Mouse (Mus musculus) gastrocnemius, adult 2 months (tissue): ENCODE data around the gene Dapp1. TPM values are rescaled to one million over a fixed set of nuclear protein-coding genes. Genes with fewer than 3 reads are reported as not detected.

ENCODE experiments used
- DNase-seq: peaks from one replicate; pipeline ENCODE4 v3.0.0; 2022
- H3K27ac ChIP-seq: fragments of 200-600 bp; 2 replicates; pipeline ENCODE4 v1.8.1; 2022; ENCODE audit warnings: mild to moderate bottlenecking
- H3K4me3 ChIP-seq: fragments of 200-600 bp; 2 replicates; pipeline ENCODE4 v1.8.1; 2022; ENCODE audit warnings: mild to moderate bottlenecking, moderate library complexity
- CTCF ChIP-seq: fragments of 200-600 bp; IDR thresholded peaks from 2 replicates; pipeline ENCODE4 v1.8.1; 2022; ENCODE audit warnings: antibody characterized with exemption, mild to moderate bottlenecking, moderate library complexity
- intact Hi-C: fragments of 180-260 bp; cut with DNase I; formaldehyde crosslinking; loops from one replicate; pipeline ENCODE4 v1.15.1; 2025
- long read RNA-seq, 2 experiments: library from polyadenylated mRNA; stranded (forward); transcript quantifications; one replicate each; pipeline ENCODE4 v2.0.0; 2021
- total RNA-seq, 2 experiments: library from RNA; stranded (reverse); gene quantifications; 2 replicates each; pipeline ENCODE4 v1.2.3; 2021

The Dapp1 gene
- total RNA-seq = 1 to 10 TPM in 1 of 2 experiments, under 1 TPM in 1; 0.84 to 2.0 TPM
- long read RNA-seq, experiment 1, partial matches to known transcripts = 3 of 10 reads
- long read RNA-seq, experiment 1, other reads (novel, unspliced or antisense) = 6 of 10 reads
- long read RNA-seq, experiment 2, partial matches to known transcripts = 0 of 2 reads
- long read RNA-seq, experiment 2, other reads (novel, unspliced or antisense) = 2 of 2 reads

DNA sequence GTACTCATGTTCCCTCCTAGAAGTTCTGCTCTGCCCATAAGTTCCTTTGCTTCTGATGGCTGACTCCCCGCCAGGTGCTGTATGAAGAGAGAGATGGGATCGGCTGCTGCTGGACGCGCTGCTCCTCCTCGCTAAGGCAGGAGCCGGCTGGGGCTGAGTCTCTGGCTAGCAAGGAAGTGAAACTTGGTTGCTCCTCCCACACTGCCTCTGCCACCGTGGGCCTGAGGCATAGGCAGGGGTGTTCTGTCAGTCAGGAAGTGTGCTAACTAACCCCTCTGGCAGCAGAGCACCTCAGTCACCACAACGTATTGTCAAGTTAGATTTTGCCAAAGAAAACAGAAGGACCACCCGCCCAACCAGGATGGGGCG, at the start of gene Dapp1:
Gene Dapp1, minus strand, starts transcription at position 164 of the 369 bp plus-strand sequence.
- no peak for TF ChIP-seq CTCF
- intact Hi-C loops = no loop called here
- peak within 1 kb of the TSS; percentile 73 for H3K4me3 ChIP-seq

DNA sequence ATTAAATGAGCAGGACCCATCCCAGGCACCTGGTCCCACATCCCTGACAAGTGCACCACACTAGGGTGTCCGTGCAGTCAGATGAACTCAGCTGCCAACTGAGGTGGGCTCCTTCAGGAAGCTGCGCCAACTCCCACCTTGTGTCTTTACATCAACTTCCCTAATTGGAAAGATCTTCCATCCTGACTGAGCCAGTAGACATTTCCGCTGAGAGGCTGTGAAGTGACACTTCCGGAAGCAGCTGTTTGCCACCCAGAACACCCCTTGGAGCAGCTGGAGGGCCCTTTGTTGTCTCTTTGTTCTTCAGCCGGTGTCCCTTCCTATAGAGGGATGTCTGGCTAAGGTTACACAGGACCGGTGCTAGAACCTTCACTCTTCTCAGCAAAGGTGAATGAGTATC, 49.2 kb upstream of the Dapp1 start:
- DNase-seq = no peak
- no peak overlapping the region for H3K4me3 ChIP-seq
- intact Hi-C loops = no loop called here
- peak overlapping the region; percentile 90 for H3K27ac ChIP-seq
- no peak for TF ChIP-seq CTCF

More for the DNA sequence above, at the start of gene Dapp1:
- peak; percentile 63 for DNase-seq
- H3K27ac ChIP-seq = peak within 1 kb of the TSS; percentile 74

DNA sequence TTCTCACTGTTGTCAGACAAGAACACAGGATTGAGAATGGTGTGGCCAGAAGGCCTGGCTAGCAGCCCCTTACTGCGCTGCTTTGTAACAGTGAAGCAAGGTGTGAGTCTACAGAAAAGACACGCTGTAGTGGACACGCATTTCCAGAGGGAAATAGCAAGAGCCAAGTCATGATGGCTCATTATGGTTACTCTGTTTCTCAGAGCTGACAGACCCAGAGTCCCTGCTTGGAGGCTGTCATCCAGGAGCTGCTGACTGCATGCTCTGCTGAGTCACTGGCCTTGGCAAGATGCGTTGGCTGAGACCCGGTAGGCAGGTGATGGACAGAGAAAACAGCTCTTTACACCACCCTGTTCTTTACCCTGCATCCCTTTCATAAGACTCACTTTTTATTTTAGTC, 48.0 kb upstream of the Dapp1 start:
- H3K27ac ChIP-seq = peak overlapping the region; percentile 90
- peak; percentile 90 for DNase-seq
- intact Hi-C loops = loop anchor here (2.0 kb wide), 1 partner anchor 37 kb away; the partner anchor contains the start of gene Gm5105

DNA sequence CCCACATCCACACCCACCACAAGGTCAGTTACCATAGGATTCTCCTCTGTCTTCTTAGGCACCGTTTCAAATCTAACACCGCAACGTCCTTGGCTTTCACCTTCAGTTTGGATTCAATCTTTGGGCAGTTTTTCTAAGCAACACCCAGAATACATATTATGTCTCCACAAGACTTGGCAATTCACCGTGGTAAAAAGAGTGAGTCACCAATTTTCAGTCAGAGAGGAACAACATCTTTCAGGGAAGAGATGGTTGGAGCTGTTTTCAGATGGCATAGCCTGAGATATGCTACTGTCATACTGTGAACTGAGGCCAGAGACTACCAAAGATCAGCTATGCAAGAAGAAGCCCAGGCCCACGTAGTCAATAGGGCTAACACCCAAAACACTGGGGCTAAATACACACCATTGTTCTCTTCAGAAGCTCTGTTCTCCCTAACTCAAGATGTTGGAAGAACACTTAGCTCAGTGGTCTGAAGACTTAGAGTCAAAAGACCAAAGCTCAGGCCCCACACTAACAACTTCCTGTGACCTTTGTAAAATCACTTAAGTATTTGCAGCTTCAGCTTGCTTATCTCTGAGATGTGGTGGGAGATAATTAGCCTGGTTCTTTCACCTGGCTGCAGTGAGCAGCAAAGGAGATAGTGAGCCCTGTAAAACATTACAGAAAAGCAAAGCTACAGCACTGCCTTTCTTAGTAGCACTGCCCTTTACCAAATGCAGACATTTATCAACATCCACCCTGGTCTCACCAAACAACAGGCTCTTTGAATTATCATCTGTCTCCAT, 46.4 kb upstream of the Dapp1 start:
- no peak for DNase-seq
- Histone ChIP-seq H3K4me3 (no peak overlapping the region), H3K27ac (peak overlapping the region; percentile 90)
- no peak for TF ChIP-seq CTCF
- intact Hi-C loops = loop anchor here (2.0 kb wide), 1 partner anchor 39 kb away; the partner anchor contains the start of gene Gm5105

More for the DNA sequence above, 48.0 kb upstream of the Dapp1 start:
- H3K4me3 ChIP-seq = peak overlapping the region; percentile 4; the same call in 1 of the 2 replicates
- no peak for TF ChIP-seq CTCF

DNA sequence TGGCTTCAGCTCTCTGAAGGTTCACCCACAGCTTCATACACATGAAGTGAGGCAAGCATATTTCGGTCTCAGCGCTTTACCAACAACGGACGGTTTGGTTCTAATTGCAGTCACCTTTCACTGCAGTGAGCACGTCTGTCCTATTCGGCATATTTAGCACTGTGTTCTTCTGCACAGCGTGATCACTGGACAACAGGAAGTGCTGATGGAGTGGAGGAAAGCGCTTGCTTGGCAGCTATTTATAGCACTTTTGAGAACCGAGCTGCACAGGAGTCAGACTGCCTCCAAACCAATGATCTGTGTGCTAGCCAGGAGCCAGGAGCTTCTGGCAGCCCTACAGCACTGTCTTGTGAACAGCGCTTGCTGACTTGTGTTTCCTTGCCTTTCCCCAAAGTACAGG, 44.9 kb upstream of the Dapp1 start:
- intact Hi-C loops = no loop called here
- peak overlapping the region; percentile 56 for H3K4me3 ChIP-seq
- peak; percentile 90 for DNase-seq
- H3K27ac ChIP-seq = peak overlapping the region; percentile 90
- no peak for TF ChIP-seq CTCF

DNA sequence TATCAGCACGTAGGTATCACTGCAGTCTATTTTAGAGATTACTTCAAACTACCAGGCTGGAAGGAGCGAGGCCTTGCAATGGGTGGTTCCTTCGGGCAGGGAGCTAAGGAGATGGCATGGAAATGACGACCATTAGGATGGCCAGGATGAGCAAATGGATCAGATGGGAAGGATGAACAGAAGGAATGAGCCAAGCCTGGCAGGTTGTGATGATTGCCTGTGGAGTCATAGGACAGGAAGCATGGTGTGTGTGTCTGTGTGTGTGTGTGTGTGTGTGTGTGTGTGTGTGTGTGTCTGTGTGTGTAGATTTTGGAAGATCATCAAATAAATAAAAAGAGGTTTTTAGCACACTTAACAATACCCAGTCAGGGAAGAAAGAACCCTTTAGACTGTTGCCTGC, 41.3 kb upstream of the Dapp1 start:
- no peak for DNase-seq
- Histone ChIP-seq H3K4me3 (no peak overlapping the region), H3K27ac (no peak overlapping the region)
- intact Hi-C loops = no loop called here
- no peak for TF ChIP-seq CTCF

DNA sequence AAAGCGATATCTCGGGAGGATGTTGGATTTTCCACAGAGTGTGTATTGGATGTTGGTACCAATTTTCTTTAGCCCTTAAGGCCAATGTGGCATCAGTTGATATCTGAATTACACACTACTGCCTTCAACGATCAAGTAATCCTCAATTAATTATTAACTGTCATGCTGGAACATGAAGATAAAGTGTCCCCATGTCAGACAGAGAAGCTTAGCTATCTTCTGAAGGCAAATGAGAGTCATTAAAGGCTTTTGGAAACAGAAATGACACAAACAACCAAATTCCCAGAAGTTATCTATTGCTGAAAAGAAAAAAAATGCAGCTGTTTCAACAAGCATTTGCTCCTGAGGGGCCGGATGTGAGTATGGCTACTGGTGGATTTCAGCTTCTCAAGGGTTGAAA, 40.7 kb upstream of the Dapp1 start:
- Histone ChIP-seq H3K4me3 (no peak overlapping the region), H3K27ac (no peak overlapping the region)
- intact Hi-C loops = no loop called here
- TF ChIP-seq CTCF = no peak
- DNase-seq = no peak

DNA sequence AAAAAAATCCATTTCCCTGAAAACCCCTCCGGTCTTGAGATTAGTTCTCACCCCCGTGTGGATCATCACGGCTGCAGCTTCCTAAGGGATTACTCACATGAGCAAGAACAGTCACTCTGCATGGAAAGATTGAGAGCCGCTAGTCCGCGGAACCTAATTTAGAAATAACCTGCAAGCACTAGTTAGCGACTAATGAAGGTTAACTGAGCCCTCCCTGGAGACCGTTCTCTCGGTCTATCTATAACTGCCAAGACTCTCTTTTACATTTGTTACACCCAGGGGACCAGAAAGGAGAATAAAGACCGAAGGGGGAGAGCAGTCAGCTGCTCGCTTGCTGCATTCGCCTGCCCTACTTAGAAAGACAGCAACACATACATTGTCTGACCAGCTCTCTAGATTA, 35.5 kb upstream of the Dapp1 start:
- peak overlapping the region; percentile 56 for H3K4me3 ChIP-seq
- peak; percentile 43 for DNase-seq
- intact Hi-C loops = no loop called here
- peak overlapping the region; percentile 91 for H3K27ac ChIP-seq
- no peak for TF ChIP-seq CTCF

DNA sequence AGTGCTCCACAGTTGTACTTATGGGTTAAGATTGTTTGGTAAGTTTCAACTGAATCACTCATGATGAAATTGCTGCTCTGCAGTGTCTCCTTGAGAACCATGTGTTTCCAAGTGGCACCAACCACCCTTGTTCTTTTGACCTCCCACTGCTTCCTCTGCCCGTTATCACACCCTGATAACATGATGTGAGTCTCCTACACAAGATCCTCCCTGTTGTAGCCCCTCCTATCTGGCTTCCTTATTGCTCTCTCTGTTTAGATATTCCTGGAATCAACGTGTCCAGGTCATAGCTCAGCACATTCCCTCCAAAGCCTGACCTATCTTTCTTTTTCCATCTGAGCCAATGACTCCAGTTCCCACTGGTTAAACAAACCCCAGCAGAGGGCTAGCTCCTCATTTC, 33.4 kb upstream of the Dapp1 start:
- no peak for TF ChIP-seq CTCF
- Histone ChIP-seq H3K4me3 (no peak overlapping the region), H3K27ac (peak overlapping the region; percentile 91; the same call in 1 of the 2 replicates)
- DNase-seq = no peak
- intact Hi-C loops = no loop called here

DNA sequence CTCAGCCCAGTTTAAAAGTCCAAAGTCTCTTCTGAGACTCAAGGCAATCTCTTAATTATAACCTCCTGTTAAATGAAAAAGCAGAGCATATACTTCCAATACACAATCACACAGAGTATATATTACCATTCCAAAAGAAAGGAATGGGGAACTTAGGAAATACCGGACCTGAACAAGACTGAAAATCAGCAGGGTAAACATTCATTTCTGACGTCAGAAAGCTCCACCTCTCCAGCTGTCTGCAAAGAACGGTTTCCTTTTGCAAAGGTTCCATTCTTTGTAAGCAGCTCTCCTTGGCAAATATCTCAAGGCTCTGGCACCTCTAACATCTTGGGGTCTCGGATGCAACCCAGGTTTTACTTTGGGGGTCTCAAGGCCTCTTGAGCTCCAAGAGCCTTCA, 31.0 kb upstream of the Dapp1 start:
- TF ChIP-seq CTCF = no peak
- DNase-seq = no peak
- intact Hi-C loops = no loop called here
- Histone ChIP-seq H3K27ac (peak overlapping the region; percentile 79; the same call in 1 of the 2 replicates), H3K4me3 (no peak overlapping the region)

DNA sequence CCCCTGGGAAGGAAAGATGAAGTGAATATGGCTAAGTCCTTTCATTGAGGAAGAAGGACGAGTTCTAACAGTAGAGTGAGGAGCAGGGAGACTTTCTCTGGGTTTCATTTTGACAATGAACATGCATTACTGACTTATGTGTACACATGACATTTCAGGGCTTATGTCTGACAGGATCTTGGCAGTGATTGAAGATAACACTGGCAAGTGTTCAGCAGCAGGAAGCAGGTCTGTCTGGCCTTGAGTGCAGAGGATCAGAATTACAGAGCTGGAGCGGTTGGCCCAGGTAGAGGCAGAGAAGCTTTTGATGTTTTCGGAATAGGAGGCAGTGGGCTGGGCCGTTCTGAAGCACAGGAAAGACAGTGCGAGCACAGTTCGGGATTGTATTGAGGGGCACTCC, 26.8 kb upstream of the Dapp1 start:
- DNase-seq = no peak
- Histone ChIP-seq H3K27ac (peak overlapping the region; percentile 38; the same call in 1 of the 2 replicates), H3K4me3 (no peak overlapping the region)
- intact Hi-C loops = no loop called here
- no peak for TF ChIP-seq CTCF

DNA sequence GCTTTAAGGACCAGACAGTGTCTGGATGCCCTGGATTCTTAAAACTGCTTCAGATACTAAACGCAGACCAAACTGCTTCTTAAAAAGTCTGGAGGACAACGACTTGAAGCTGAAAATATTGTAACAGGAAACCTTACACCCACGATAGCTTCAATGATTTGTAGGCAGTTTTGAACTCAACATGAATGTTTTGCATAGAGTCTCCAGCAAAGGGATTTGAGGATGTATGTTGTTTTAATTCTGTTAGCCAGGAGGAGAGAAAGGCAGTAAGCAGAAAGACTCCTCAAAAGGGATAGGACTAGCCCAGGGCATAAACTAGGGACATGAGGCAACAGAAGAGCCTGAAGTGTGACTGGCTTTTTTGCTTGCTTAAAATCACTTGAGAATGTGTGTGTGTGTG, 25.6 kb upstream of the Dapp1 start:
- DNase-seq = no peak
- intact Hi-C loops = no loop called here
- H3K27ac ChIP-seq = peak overlapping the region; percentile 71; the same call in 1 of the 2 replicates
- no peak overlapping the region for H3K4me3 ChIP-seq
- no peak for TF ChIP-seq CTCF

DNA sequence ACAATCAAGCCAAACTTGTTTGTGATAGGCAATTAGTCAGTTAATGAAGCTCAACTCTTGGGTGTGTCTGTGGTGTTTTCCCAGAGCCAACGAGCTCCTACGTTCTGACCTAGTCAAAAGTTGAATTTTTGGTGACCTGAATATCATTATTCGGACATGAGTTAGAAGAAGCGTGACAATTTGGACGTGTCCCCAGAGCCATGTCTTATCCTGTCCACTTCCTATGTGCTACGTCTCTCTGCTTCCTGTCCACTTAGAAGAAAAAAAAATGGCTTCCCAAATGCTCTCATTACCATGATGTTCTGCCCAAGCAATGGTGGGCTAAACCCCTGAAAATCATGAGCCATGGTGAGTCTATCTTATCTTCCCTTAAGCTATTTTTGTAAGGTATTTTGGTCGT, 21.9 kb upstream of the Dapp1 start:
- H3K27ac ChIP-seq = no peak overlapping the region
- no peak for TF ChIP-seq CTCF
- no peak for DNase-seq
- H3K4me3 ChIP-seq = no peak overlapping the region
- intact Hi-C loops = no loop called here
